Mouse (Mus musculus) bone marrow, adult 2 months (tissue): ENCODE data around the gene 7530416G11Rik.

Experiments
- CTCF ChIP-seq: fragments of 200-500 bp; IDR thresholded peaks from 2 replicates; pipeline ENCODE4 v1.5.1; 2011; ENCODE audit warnings: low read length, control low read depth; ENCODE audit not compliant: control insufficient read depth, insufficient read depth
- POLR2A ChIP-seq: fragments of 200-500 bp; IDR thresholded peaks from 2 replicates; pipeline ENCODE4 v1.6.1; 2011; ENCODE audit warnings: low read depth, mild to moderate bottlenecking, control low read depth, low read length, borderline replicate concordance; ENCODE audit not compliant: control insufficient read depth

DNA sequence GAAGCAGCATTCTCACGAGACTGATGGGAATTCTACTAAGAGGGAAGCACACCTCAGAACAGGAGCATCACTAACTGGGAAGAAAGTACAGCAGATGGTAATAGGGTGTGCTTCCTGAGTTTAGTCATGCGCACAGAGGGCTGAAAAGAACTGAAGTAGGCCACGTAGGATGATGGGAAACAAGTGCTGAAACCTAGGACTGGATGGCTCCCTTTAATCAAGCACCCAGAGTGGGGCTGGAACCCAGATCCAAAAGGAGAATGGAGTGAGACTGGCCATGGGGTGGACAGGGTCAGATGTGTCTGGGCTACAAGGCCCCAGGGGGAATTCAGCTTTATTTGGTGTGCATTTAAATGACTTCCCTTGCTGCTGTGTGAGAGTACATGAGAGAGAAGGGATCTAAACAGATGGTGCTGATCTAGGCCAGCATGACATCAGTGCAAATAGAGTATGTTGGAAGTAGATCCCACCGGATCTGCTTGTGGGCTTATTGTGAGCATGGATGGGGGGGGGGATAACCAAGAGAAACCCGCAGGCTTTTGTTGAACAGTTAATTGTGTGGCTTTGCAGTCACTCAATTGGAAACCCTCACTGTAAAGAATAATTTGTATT, 36.5 kb downstream of the 7530416G11Rik start:
- TF ChIP-seq CTCF: no peak
- no peak for TF ChIP-seq POLR2A
